Mouse (Mus musculus): ENCODE measurements around the gene Serinc2. TPM values are rescaled to one million over a fixed set of nuclear protein-coding genes. Genes with fewer than 3 reads are reported as not detected.

Gene Serinc2
- polyA plus RNA-seq, 3 experiments from 2014 or later, result 0.39 to 0.75 TPM; not detected in 1

Other genes with a start within 250 kb of the Serinc2 start
- gene Col16a1, start 231.4 kb downstream of the Serinc2 start, polyA plus RNA-seq (2017; shearing (Covaris generic)), result not detected
- gene Pef1, start 176.6 kb downstream of the Serinc2 start, polyA plus RNA-seq (2017; shearing (Covaris generic)), result 10 to 100 TPM; 35.8 to 44.4 (median 36.9) TPM
- gene Hcrtr1, start 139.8 kb downstream of the Serinc2 start, polyA plus RNA-seq (2017; shearing (Covaris generic)), result not detected
- gene Tinagl1, start 104.1 kb downstream of the Serinc2 start, polyA plus RNA-seq (2017; shearing (Covaris generic)), result not detected
- not detected for gene Gm853, start 56.8 kb downstream of the Serinc2 start, polyA plus RNA-seq (2017; shearing (Covaris generic))
- 1 to 10 TPM in 1 of 3 experiments, not detected in 2; 1.6 TPM for gene Fabp3, start 29.4 kb upstream of the Serinc2 start, polyA plus RNA-seq (2017; shearing (Covaris generic))
- gene Gm10570, start 29.5 kb upstream of the Serinc2 start, polyA plus RNA-seq (2017; shearing (Covaris generic)), result not detected
- 10 to 100 TPM; 69.3 to 84.5 (median 79.9) TPM for gene Zcchc17, start 80.7 kb upstream of the Serinc2 start, polyA plus RNA-seq (2017; shearing (Covaris generic))
- gene Snrnp40, start 80.9 kb upstream of the Serinc2 start, polyA plus RNA-seq (2017; shearing (Covaris generic)), result 10 to 100 TPM; 53.6 to 63.4 (median 62.1) TPM